Mouse (Mus musculus) midbrain, embryonic 11.5 days (tissue): ENCODE measurements around the gene Gm29427. TPM values are rescaled to one million over a fixed set of nuclear protein-coding genes. Genes with fewer than 3 reads are reported as not detected.

ENCODE experiments used
- ATAC-seq: fragments of 200-750 bp; cut with Nextera tagmentation; 2 replicates; pipeline ENCODE4 v1.8.0; 2017; ENCODE audit warnings: moderate TSS enrichment, moderate library complexity; ENCODE audit not compliant: low FRiP score
- DNase-seq: peaks from one replicate; pipeline ENCODE4 v3.0.0; 2015; ENCODE audit warnings: low spot score; ENCODE audit errors: missing footprints
- H3K27ac ChIP-seq: fragments of 300-500 bp; sonication (generic); 2 replicates; pipeline ENCODE4 v1.5.1; 2014; ENCODE audit warnings: low read depth, low read length
- H3K27me3 ChIP-seq: fragments of 300-500 bp; sonication (generic); 2 replicates; pipeline ENCODE4 v1.6.1; 2014; ENCODE audit warnings: mild to moderate bottlenecking, low read length, moderate library complexity, mixed read lengths; ENCODE audit not compliant: control insufficient read depth, insufficient read depth
- H3K36me3 ChIP-seq: fragments of 300-500 bp; sonication (generic); 2 replicates; pipeline ENCODE4 v1.6.1; 2014; ENCODE audit warnings: mild to moderate bottlenecking, low read length, moderate library complexity, mixed read lengths; ENCODE audit not compliant: control insufficient read depth, insufficient read depth
- H3K4me1 ChIP-seq: fragments of 300-500 bp; sonication (generic); 2 replicates; pipeline ENCODE4 v1.6.1; 2014; ENCODE audit warnings: low read length; ENCODE audit not compliant: control insufficient read depth, insufficient read depth
- H3K4me2 ChIP-seq: fragments of 300-500 bp; sonication (generic); 2 replicates; pipeline ENCODE4 v1.6.1; 2014; ENCODE audit warnings: mild to moderate bottlenecking, moderate library complexity
- H3K4me3 ChIP-seq: fragments of 300-500 bp; sonication (generic); 2 replicates; pipeline ENCODE4 v1.5.1; 2014; ENCODE audit warnings: low read depth, low read length
- H3K9ac ChIP-seq: fragments of 300-500 bp; sonication (generic); 2 replicates; pipeline ENCODE4 v1.6.1; 2014; ENCODE audit warnings: low read length
- H3K9me3 ChIP-seq: fragments of 300-500 bp; sonication (generic); 2 replicates; pipeline ENCODE4 v1.6.1; 2016; ENCODE audit warnings: low read length; ENCODE audit not compliant: control insufficient read depth
- WGBS: fragments of 180-500 bp; shearing (Covaris S2); extraction: QIAGEN DNeasy Blood & Tissue Kit; methylation state at CpG from one replicate; pipeline ENCODE4 v1.1.7; 2014; 5-methylcytosine and 5-hydroxymethylcytosine counted together
- polyA plus RNA-seq: library from polyadenylated mRNA; unstranded; fragments of >200 nt; fragmentation: Nextera tagmentation; extraction: Ambion mirVana; gene quantifications from 2 replicates; pipeline ENCODE4 v1.2.1, GENCODE M21; 2014

Gm29427 gene
- polyA plus RNA-seq, 1 experiment from 2014 or later = not detected

DNA sequence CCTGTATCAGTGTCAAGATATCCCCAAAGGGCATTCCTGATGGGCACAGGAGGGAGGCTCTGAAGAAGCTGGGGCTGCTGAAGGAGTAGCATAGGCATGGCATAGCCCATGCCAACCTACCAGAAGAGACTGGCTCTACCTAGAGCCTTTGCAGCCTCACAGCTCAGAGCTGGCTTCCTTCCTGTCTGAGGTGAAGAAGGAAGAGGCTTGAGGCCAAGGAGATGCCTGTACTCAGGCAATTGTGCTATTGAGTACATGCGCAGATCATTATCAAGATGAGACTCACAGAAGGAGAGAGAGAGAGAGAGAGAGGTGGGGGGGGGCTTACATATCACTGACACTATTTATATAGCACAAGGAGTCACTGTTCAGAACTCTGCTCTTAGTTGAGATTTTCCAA, 28.2 kb upstream of the Gm29427 start:
- ATAC-seq = no peak
- WGBS = 96% methylated on average over 1 of the region's 1 CpGs

DNA sequence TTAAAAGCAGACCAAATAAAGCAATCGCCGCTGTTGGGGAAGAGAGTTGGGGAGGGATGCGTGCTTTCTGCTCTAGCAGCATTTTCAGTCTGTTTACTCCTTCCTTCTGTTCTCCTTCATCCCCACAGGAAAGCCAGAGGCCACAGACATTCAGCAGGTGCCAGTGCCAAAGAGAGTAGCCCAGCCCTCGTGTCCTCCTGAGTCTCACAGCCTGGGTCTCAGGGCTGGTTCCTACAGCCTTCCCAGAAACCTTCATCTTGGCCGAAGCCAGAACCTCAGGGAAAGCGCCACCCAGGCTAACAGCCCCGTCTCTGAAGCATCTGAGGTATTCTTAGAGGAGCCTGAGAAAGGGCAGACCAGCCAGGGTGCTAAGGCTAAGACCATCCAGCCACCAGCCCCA, 26.6 kb upstream of the Gm29427 start:
- H3K9ac ChIP-seq = no peak overlapping the region
- ATAC-seq = no peak
- no peak overlapping the region for H3K4me3 ChIP-seq
- H3K27me3 ChIP-seq = no peaks in the 10 kb centered on the region
- H3K9me3 ChIP-seq = no peaks in the 10 kb centered on the region
- 83% methylated on average over 7 of the region's 7 CpGs for WGBS
- H3K27ac ChIP-seq = no peak overlapping the region
- no peaks in the 10 kb centered on the region for H3K36me3 ChIP-seq
- no peaks in the 10 kb centered on the region for H3K4me1 ChIP-seq
- DNase-seq = peak; percentile 69
- no peak overlapping the region for H3K4me2 ChIP-seq

More for the DNA sequence above, 28.2 kb upstream of the Gm29427 start:
- no peaks in the 10 kb centered on the region for H3K4me1 ChIP-seq
- no peak for DNase-seq
- H3K9me3 ChIP-seq = no peaks in the 10 kb centered on the region
- H3K27me3 ChIP-seq = no peaks in the 10 kb centered on the region
- H3K27ac ChIP-seq = no peak overlapping the region
- H3K4me2 ChIP-seq = no peak overlapping the region
- H3K9ac ChIP-seq = no peak overlapping the region
- H3K4me3 ChIP-seq = no peak overlapping the region
- no peaks in the 10 kb centered on the region for H3K36me3 ChIP-seq

DNA sequence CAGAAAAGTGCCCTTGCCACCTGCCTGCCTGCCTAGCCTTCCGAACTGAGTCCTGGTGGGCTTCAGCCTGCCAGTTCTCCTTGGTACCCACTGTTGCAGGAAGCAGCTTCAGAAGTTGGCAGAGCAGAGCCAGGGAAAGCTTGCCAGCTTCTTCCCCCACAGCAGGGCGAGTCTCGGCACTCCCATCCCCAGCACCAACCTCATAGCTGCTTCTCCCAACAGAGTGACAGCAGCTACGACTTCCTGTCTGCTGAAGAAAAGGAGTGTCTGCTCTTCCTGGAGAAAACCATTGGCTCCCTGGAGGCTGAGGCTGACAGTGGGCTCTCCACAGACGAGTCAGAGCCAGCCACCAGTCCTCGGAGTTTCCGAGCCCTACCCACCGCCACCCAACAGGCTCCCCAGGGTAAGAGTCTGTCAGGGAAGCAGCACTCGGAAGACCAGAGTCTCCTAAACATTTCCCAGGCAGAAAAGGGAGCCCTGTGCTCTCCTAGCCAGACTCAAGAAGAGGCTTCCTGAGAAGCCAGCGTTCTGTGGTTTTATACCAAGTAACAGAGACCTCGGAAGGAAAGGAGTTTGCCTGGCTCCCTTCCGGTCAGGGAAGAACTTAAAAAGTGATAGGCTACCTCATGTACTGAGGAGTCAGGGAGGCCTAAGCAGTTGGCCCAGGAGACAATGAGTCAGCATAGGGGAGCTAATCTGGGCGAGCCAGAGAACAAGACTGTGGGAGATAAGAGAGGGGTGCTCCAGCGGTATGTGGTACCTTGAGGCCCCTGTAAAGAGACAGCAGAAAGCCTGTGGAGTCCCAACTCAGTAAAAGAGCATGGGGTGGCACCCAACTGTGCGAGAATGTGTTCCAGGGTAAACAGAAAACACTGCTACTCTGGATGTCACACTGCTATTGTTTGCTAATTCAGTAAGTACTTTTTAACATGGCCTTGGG, 25.5 kb upstream of the Gm29427 start:
- WGBS = 58% methylated on average over 15 of the region's 15 CpGs
- ATAC-seq = no peak

GRCm38 (mm10) chr1:130740227-130740648, 24.6 kb upstream of the Gm29427 start:
- Histone ChIP-seq H3K4me3 (no peak overlapping the region), H3K27me3 (no peaks in the 10 kb centered on the region), H3K4me1 (no peaks in the 10 kb centered on the region), H3K27ac (no peak overlapping the region), H3K4me2 (no peak overlapping the region), H3K36me3 (no peaks in the 10 kb centered on the region), H3K9ac (no peak overlapping the region), H3K9me3 (no peaks in the 10 kb centered on the region)
- WGBS = 80% methylated on average over 4 of the region's 4 CpGs
- ATAC-seq = no peak
- DNase-seq = peak; percentile 54

More for the DNA sequence above, 25.5 kb upstream of the Gm29427 start:
- Histone ChIP-seq H3K27ac (peak overlapping the region; percentile 1; the same call in 1 of the 2 replicates), H3K4me2 (no peak overlapping the region), H3K27me3 (no peaks in the 10 kb centered on the region), H3K36me3 (no peaks in the 10 kb centered on the region), H3K4me1 (no peaks in the 10 kb centered on the region), H3K9ac (no peak overlapping the region), H3K9me3 (no peaks in the 10 kb centered on the region), H3K4me3 (no peak overlapping the region)
- DNase-seq = peak; percentile 82

GRCm38 (mm10) chr1:130739636-130740035, 24.0 kb upstream of the Gm29427 start:
- Histone ChIP-seq H3K4me2 (no peak overlapping the region), H3K27me3 (no peaks in the 10 kb centered on the region), H3K27ac (no peak overlapping the region), H3K36me3 (no peaks in the 10 kb centered on the region), H3K4me1 (no peaks in the 10 kb centered on the region), H3K9me3 (no peaks in the 10 kb centered on the region), H3K9ac (no peak overlapping the region), H3K4me3 (no peak overlapping the region)
- ATAC-seq = no peak
- WGBS = 80% methylated on average over 3 of the region's 3 CpGs
- DNase-seq = peak; percentile 54

- 89% methylated on average over 3 of the region's 3 CpGs for WGBS
- no peak overlapping the region for H3K9ac ChIP-seq
- no peaks in the 10 kb centered on the region for H3K36me3 ChIP-seq
- no peaks in the 10 kb centered on the region for H3K9me3 ChIP-seq
- DNase-seq = peak; percentile 56
- H3K27ac ChIP-seq = no peak overlapping the region
- no peak overlapping the region for H3K4me2 ChIP-seq
- H3K4me3 ChIP-seq = no peak overlapping the region
- no peaks in the 10 kb centered on the region for H3K27me3 ChIP-seq
- ATAC-seq = no peak
- H3K4me1 ChIP-seq = no peaks in the 10 kb centered on the region
Observed at GRCm38 (mm10) chr1:130738551-130739106, 23.0 kb upstream of the Gm29427 start.

GRCm38 (mm10) chr1:130737916-130738315, 22.3 kb upstream of the Gm29427 start:
- Histone ChIP-seq H3K27ac (no peak overlapping the region), H3K9me3 (no peaks in the 10 kb centered on the region), H3K36me3 (no peaks in the 10 kb centered on the region), H3K4me1 (no peaks in the 10 kb centered on the region), H3K9ac (no peak overlapping the region), H3K27me3 (no peaks in the 10 kb centered on the region), H3K4me3 (no peak overlapping the region), H3K4me2 (no peak overlapping the region)
- ATAC-seq = no peak
- 89% methylated on average over 7 of the region's 7 CpGs for WGBS
- DNase-seq = peak; percentile 65

DNA sequence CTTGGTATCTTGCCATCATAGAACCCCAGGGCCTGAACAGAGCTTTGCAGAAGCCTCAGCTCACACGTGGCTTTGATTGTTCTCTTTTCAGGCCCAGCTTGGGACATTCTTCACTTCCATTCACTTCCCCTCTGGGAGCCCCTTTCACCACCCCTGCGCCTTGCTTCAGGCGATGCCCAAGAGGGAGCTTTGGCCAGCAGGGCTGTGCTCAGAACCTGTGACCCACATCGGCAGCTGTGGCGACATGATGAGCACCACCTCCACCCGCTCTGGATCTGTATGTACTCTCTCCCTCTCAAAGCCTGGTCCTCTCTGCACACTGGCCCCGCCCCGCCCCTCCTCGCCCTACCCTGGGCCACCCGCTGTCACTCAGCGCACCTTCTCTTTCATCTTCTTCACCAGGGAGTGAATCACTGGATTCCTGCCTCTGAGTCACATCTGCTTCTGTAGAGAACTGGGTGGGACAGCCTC, 21.8 kb upstream of the Gm29427 start:
- WGBS = 26% methylated on average over 11 of the region's 11 CpGs
- H3K9me3 ChIP-seq = no peaks in the 10 kb centered on the region
- H3K4me1 ChIP-seq = no peaks in the 10 kb centered on the region
- no peaks in the 10 kb centered on the region for H3K27me3 ChIP-seq
- H3K4me2 ChIP-seq = no peak overlapping the region
- H3K4me3 ChIP-seq = no peak overlapping the region
- no peaks in the 10 kb centered on the region for H3K36me3 ChIP-seq
- H3K9ac ChIP-seq = no peak overlapping the region
- ATAC-seq = peak; percentile 57; the same call in 1 of the 2 replicates
- no peak overlapping the region for H3K27ac ChIP-seq
- DNase-seq = peak; percentile 69

- 76% methylated on average over 8 of the region's 8 CpGs for WGBS
- Histone ChIP-seq H3K27ac (no peak overlapping the region), H3K4me3 (no peak overlapping the region), H3K36me3 (no peaks in the 10 kb centered on the region), H3K4me2 (no peak overlapping the region), H3K9ac (no peak overlapping the region), H3K9me3 (no peaks in the 10 kb centered on the region), H3K27me3 (no peaks in the 10 kb centered on the region), H3K4me1 (peaks cover 4% of the 10 kb centered on the region; the same call in 1 of the 2 replicates)
- DNase-seq (peak; percentile 65), ATAC-seq (no peak)
Observed at GRCm38 (mm10) chr1:130734852-130735251, 19.3 kb upstream of the Gm29427 start.
